Mouse (Mus musculus): ENCODE measurements around the gene Pald1. TPM values are rescaled to one million over a fixed set of nuclear protein-coding genes. Genes with fewer than 3 reads are reported as not detected.

Pald1 gene
- total RNA-seq, 2 experiments from 2014 or later, result 38.1 to 38.9 TPM

DNA sequence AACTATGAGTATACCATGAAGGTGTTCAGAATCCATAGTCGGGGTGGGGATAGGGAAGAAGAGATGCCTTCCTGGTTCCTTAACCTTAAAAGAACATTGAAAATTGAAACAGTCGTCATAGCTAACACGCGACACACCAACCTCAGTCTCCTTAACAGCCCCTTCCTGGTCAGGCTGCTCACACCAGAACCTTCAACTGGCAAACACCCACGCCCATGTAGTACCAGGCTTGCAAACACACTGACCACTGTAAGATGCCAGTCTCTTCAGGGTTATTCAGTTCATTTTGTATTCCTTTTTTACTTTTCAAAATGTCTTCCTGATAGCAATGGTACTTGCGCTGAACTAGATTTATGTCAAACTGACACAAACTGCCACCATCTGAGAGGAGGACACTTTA, 106.3 kb downstream of the Pald1 start:
- no peak for DNase-seq

DNA sequence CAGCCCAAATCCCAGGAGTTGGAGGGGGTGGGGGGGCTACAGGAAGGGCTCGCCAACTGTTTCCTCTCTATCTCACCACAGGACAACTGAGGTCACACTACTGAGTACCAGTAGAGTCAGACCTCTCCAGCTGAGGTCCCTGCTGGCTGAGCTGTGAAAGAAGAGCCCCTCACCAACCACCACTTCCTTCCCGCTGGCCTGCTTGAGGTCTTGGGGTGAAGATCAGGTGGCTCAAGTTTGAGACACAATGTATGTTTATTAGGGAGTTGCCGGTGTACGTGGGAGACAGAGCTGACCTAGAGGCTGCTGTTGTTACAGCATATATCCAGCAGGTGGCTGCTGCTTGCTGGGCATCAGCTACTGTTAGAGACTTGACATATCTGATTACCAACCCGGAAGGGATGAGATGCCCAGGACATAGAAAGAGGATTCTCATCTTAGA, 107.6 kb downstream of the Pald1 start:
- no peak for DNase-seq

DNA sequence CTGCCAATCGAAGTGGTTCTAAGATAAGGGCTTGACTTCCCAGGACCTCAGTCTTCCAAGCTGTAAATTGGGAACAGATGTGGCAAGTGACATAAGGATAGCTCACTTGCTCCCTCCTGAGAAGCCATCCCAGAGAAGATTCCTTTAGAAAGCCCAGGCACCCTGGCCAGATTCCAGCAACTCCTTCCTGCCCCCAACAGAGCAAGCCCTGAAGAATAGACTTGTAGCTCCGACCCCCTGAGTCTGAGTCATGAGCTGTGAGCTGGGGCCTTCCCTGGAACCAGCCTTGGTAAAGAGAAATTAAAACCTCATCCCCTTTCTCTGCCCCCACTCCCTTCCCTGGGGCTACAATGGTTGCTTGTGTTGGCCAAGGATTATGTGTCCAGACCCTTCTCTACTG, 108.8 kb downstream of the Pald1 start:
- no peak for DNase-seq

DNA sequence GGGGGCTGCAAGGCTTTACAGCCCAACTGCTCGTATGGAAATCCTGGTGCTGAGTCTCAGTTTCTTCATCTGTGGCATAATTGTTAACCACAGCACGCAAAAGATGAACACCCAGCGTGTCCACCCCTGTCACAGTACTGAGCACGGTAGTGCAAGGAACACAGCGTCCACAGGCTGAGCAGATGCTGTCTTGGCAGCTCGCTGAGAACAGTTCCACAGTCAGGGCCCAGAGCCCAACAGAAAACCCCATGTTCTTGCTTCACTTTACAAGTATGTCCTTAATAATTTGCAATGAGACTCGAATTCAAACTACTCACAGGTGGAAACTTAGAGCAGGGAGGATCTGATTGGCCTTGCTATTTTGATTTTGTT, 109.5 kb downstream of the Pald1 start:
- DNase-seq, result peak; percentile 47

DNA sequence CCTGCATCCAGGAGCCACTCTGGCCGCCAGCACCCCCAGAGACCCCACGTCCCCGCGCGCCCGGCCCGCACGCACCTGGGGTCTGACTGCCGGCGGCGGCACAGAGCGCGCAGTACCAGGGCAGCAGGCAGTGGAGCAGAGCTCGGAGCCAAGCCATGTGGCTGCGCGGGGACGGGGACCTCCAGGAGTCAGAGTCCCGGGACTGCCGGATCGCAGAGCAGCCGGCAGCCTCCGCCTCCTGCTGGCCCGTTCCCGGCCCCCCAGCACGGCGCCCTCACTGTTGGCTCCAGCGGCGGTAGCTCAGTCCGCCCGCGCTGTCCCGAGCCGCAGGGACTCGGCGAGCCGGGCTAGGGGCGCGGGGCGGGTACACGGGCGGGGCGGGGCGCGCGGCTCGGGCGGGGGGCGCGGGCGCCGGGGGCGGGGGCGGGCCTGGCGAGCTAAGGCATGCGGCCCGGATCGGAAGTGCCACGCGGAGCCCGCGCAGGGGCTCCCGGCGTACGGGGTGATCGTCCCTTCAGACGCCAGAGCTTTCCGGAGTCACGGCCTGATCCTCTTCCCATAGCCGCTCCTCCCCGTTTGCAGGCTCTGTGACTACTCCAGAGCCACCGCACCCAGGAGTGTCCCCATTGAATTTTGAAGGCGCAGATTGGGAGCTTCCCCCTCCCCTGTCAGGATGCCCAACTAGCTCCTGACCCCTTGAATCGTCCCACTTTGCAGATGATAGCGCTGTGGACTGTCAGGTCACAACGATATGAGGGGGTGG, 110.1 kb downstream of the Pald1 start, which contains the start of gene Adamts14:
Gene Adamts14, minus strand, starts transcription at position 358 of the 763 bp plus-strand sequence.
- DNase-seq, result peak; percentile 62

DNA sequence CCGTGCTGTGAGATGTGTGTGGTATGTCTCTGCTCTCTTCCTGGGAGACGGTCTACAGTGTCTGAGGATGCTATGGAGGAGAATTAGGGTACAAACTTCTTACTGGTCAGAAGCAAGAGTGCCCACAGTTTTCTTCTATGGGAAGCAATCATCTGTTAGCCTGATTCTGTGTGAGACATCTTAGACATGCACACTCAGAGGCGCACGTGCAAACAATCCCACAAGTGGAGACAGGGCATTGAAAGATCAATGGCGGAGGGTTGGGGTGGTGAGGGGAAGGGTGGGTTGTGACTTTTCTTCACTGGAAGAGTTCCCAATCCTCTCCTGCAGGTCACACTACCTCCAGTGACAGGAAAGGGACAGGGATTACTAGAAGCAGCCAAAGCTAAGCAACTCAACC, 110.7 kb downstream of the Pald1 start:
- no peak for DNase-seq

DNA sequence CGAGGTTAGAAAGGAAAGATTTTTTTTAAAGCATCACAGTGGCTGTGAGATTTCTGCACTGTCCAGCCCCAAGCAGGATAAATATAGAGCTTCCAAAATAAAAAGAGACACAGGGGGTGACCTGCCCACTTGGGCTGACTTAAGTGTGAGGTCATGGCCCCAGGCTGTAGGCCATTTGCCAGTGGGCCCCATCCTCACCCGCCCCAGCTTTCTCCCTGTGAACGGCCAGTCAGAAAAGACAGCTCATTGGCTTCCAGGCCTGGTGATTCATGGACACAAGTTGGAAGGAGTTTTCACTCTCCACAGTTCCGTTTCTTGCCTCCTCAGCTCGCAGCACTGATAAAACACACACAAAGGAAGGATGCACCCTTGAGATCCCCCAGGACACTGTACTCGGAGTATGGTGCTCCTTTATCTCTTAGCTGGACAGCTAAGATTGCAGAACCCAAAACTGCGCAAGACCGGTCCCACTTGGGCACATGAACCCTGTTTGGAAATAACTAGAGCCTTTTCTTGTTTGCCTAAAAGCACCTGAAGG, 111.2 kb downstream of the Pald1 start:
- peak; percentile 45 for DNase-seq

Other genes starting within 250 kb of the Pald1 start
- gene Sgpl1, start 235.8 kb downstream of the Pald1 start, total RNA-seq (2021), result 10 to 100 TPM; 26.2 to 29.3 TPM
- not detected for gene Tbata, start 211.6 kb downstream of the Pald1 start, total RNA-seq (2021)
- gene Adamts14, start 110.1 kb downstream of the Pald1 start, total RNA-seq (2021), result 1 to 10 TPM; 6.9 to 7.5 TPM
- under 1 TPM in 1 of 2 experiments, not detected in 1; 0.09 TPM for gene Prf1, start 85.7 kb downstream of the Pald1 start, total RNA-seq (2021)
- gene Nodal, start 34.4 kb upstream of the Pald1 start, total RNA-seq (2021), result under 1 TPM; 0.24 to 0.32 TPM
- 10 to 100 TPM; 95.4 to 95.9 TPM for gene Eif4ebp2, start 69.1 kb upstream of the Pald1 start, total RNA-seq (2021)
- gene Lrrc20, start 92.3 kb upstream of the Pald1 start, total RNA-seq (2021), result 10 to 100 TPM; 16.4 to 17.1 TPM
- gene Npffr1, start 212.0 kb upstream of the Pald1 start, total RNA-seq (2021), result under 1 TPM in 1 of 2 experiments, not detected in 1; 0.07 TPM